Mouse (Mus musculus): ENCODE results near the gene Auts2.

GRCm38 (mm10) chr5:131486527-131486926 lies 1056.6 kb downstream of the Auts2 start:
- TF ChIP-seq CTCF (conservative IDR thresholded peaks at IDR 0.05; ENCODE audit: insufficient read depth, insufficient read length, low read depth, low read length), result no peak
- no peak for TF ChIP-seq POLR2A (IDR thresholded peaks at IDR 0.05; ENCODE audit: low read depth, low read length)

Data from kidney, adult 2 months (tissue).